Mouse (Mus musculus): Measurements from ENCODE around the gene Lenep.

Lenep gene

GRCm38 (mm10) chr3:89391663-89392511, 10.7 kb downstream of the Lenep start:
- DNase-seq (ENCODE audit: low read depth, low spot score): peak; percentile 78

GRCm38 (mm10) chr3:89390699-89391662, 11.6 kb downstream of the Lenep start:
- no peak for DNase-seq (ENCODE audit: low read depth, low spot score)

GRCm38 (mm10) chr3:89390111-89390515, 12.5 kb downstream of the Lenep start:
- peak; percentile 78 for DNase-seq (ENCODE audit: low read depth, low spot score)

- no peak for DNase-seq (ENCODE audit: low read depth, low spot score)
Measured at GRCm38 (mm10) chr3:89388901-89389740, 13.5 kb downstream of the Lenep start.

GRCm38 (mm10) chr3:89388134-89388881, 14.3 kb downstream of the Lenep start:
- DNase-seq (ENCODE audit: low read depth, low spot score): peak; percentile 70

- no peak for DNase-seq (ENCODE audit: low read depth, low spot score)
Measured at GRCm38 (mm10) chr3:89387632-89388031, 15.0 kb downstream of the Lenep start.

GRCm38 (mm10) chr3:89386438-89387420, 15.9 kb downstream of the Lenep start:
- DNase-seq (ENCODE audit: low read depth, low spot score): no peak

- no peak for DNase-seq (ENCODE audit: low read depth, low spot score)
Measured at GRCm38 (mm10) chr3:89385451-89385850, 17.1 kb downstream of the Lenep start.

- DNase-seq (ENCODE audit: low read depth, low spot score): no peak
Measured at GRCm38 (mm10) chr3:89384331-89385076, 18.1 kb downstream of the Lenep start.

- no peak for DNase-seq (ENCODE audit: low read depth, low spot score)
Measured at GRCm38 (mm10) chr3:89383651-89384255, 18.8 kb downstream of the Lenep start.

GRCm38 (mm10) chr3:89382950-89383349, 19.6 kb downstream of the Lenep start:
- DNase-seq (ENCODE audit: low read depth, low spot score): no peak

- no peak for DNase-seq (ENCODE audit: low read depth, low spot score)
Measured at GRCm38 (mm10) chr3:89382033-89382882, 20.3 kb downstream of the Lenep start.

- no peak for DNase-seq (ENCODE audit: low read depth, low spot score)
Measured at GRCm38 (mm10) chr3:89381233-89381632, 21.4 kb downstream of the Lenep start.

GRCm38 (mm10) chr3:89380711-89381110, 21.9 kb downstream of the Lenep start:
- DNase-seq (ENCODE audit: low read depth, low spot score): no peak

GRCm38 (mm10) chr3:89380291-89380690, 22.3 kb downstream of the Lenep start:
- no peak for DNase-seq (ENCODE audit: low read depth, low spot score)

GRCm38 (mm10) chr3:89379388-89380131, 23.0 kb downstream of the Lenep start:
- DNase-seq (ENCODE audit: low read depth, low spot score): no peak
